Mouse (Mus musculus) hindbrain, embryonic 16.5 days (tissue): ENCODE data around the gene Atrn. TPM values are rescaled to one million over a fixed set of nuclear protein-coding genes. Genes with fewer than 3 reads are reported as not detected.

ENCODE experiments used
- ATAC-seq: fragments of 200-750 bp; cut with Nextera tagmentation; 2 replicates; pipeline ENCODE4 v1.8.0; 2017; ENCODE audit warnings: moderate TSS enrichment, moderate library complexity
- H3K27ac ChIP-seq: fragments of 300-500 bp; sonication (generic); 2 replicates; pipeline ENCODE4 v1.5.1; 2014; ENCODE audit warnings: low read depth, mild to moderate bottlenecking, control low read depth, low read length, moderate library complexity
- H3K27me3 ChIP-seq: fragments of 300-500 bp; sonication (generic); replicated peaks from 2 replicates; pipeline ENCODE4 v1.6.1; 2014; ENCODE audit warnings: low read length; ENCODE audit not compliant: control insufficient read depth, insufficient read depth
- H3K36me3 ChIP-seq: fragments of 300-500 bp; sonication (generic); 2 replicates; pipeline ENCODE4 v1.6.1; 2014; ENCODE audit warnings: mild to moderate bottlenecking, low read length, moderate library complexity, mixed read lengths; ENCODE audit not compliant: control insufficient read depth, insufficient read depth
- H3K4me1 ChIP-seq: fragments of 300-500 bp; sonication (generic); 2 replicates; pipeline ENCODE4 v1.6.1; 2014; ENCODE audit warnings: low read depth, low read length; ENCODE audit not compliant: control insufficient read depth, insufficient read depth
- H3K4me2 ChIP-seq: fragments of 300-500 bp; sonication (generic); 2 replicates; pipeline ENCODE4 v1.6.1; 2014; ENCODE audit warnings: mild to moderate bottlenecking, low read length, control low read depth, moderate library complexity
- H3K4me3 ChIP-seq: fragments of 300-500 bp; sonication (generic); 2 replicates; pipeline ENCODE4 v1.5.1; 2014; ENCODE audit warnings: mild to moderate bottlenecking, low read length, control low read depth, moderate library complexity
- H3K9ac ChIP-seq: fragments of 300-500 bp; sonication (generic); 2 replicates; pipeline ENCODE4 v1.6.1; 2014; ENCODE audit warnings: low read depth, mild to moderate bottlenecking, control low read depth, low read length, moderate library complexity
- H3K9me3 ChIP-seq: fragments of 300-500 bp; sonication (generic); 2 replicates; pipeline ENCODE4 v1.6.1; 2014; ENCODE audit warnings: mild to moderate bottlenecking, low read length, moderate library complexity; ENCODE audit not compliant: control insufficient read depth
- WGBS: fragments of 180-500 bp; shearing (Covaris S2); extraction: QIAGEN DNeasy Blood & Tissue Kit; methylation state at CpG from one replicate; pipeline ENCODE4 v1.1.7; 2014; 5-methylcytosine and 5-hydroxymethylcytosine counted together
- polyA plus RNA-seq: library from polyadenylated mRNA; unstranded; fragments of >200 nt; fragmentation: Nextera tagmentation; extraction: Ambion mirVana; gene quantifications from 2 replicates; pipeline ENCODE4 v1.2.1, GENCODE M21; 2015

The Atrn gene
- polyA plus RNA-seq: 12.0 and 13.1 TPM in 2 replicates

GRCm38 (mm10) chr2:130905751-130906583, at the start of gene Atrn, which contains the start of gene 4930402H24Rik:
Gene Atrn, plus strand, starts transcription at chr2:130906495.
Gene 4930402H24Rik, minus strand, starts transcription at chr2:130906406.
- H3K27me3 ChIP-seq: no peaks in the 10 kb centered on the region
- H3K36me3 ChIP-seq: no peaks in the 10 kb centered on the region
- H3K9ac ChIP-seq: peak within 1 kb of the TSS; percentile 95
- ATAC-seq: peak; percentile 98
- peak within 1 kb of the TSS; percentile 88 for H3K4me2 ChIP-seq
- peaks cover 17% of the 10 kb centered on the region for H3K4me1 ChIP-seq
- WGBS: 3% methylated on average over 37 of the region's 50 CpGs
- H3K9me3 ChIP-seq: no peaks in the 10 kb centered on the region
- peak within 1 kb of the TSS; percentile 100 for H3K4me3 ChIP-seq
- peak within 1 kb of the TSS; percentile 90 for H3K27ac ChIP-seq

- no peaks in the 10 kb centered on the region for H3K27me3 ChIP-seq
- WGBS: 90% methylated on average over 3 of the region's 3 CpGs
- no peaks in the 10 kb centered on the region for H3K36me3 ChIP-seq
- no peak overlapping the region for H3K4me3 ChIP-seq
- H3K27ac ChIP-seq: no peak overlapping the region
- no peak overlapping the region for H3K4me2 ChIP-seq
- H3K9ac ChIP-seq: no peak overlapping the region
- ATAC-seq: no peak
- no peaks in the 10 kb centered on the region for H3K9me3 ChIP-seq
- no peaks in the 10 kb centered on the region for H3K4me1 ChIP-seq
These were observed 44.2 kb upstream of the Atrn start for GRCm38 (mm10) chr2:130862091-130862490.

- WGBS: 88% methylated on average over 5 of the region's 5 CpGs
- H3K4me2 ChIP-seq: no peak overlapping the region
- H3K27me3 ChIP-seq: no peaks in the 10 kb centered on the region
- no peaks in the 10 kb centered on the region for H3K9me3 ChIP-seq
- H3K9ac ChIP-seq: no peak overlapping the region
- H3K4me1 ChIP-seq: no peaks in the 10 kb centered on the region
- H3K27ac ChIP-seq: no peak overlapping the region
- no peak for ATAC-seq
- no peak overlapping the region for H3K4me3 ChIP-seq
- no peaks in the 10 kb centered on the region for H3K36me3 ChIP-seq
These were observed 35.4 kb upstream of the Atrn start for GRCm38 (mm10) chr2:130870916-130871315.

GRCm38 (mm10) chr2:130877376-130877775, 28.9 kb upstream of the Atrn start:
- no peaks in the 10 kb centered on the region for H3K27me3 ChIP-seq
- H3K4me1 ChIP-seq: no peaks in the 10 kb centered on the region
- H3K9ac ChIP-seq: no peak overlapping the region
- no peak for ATAC-seq
- no peaks in the 10 kb centered on the region for H3K9me3 ChIP-seq
- no peaks in the 10 kb centered on the region for H3K36me3 ChIP-seq
- no peak overlapping the region for H3K4me2 ChIP-seq
- no peak overlapping the region for H3K27ac ChIP-seq
- WGBS: 39% methylated on average over 3 of the region's 3 CpGs
- H3K4me3 ChIP-seq: no peak overlapping the region

- no peak overlapping the region for H3K4me3 ChIP-seq
- H3K27me3 ChIP-seq: no peaks in the 10 kb centered on the region
- H3K9ac ChIP-seq: no peak overlapping the region
- no peaks in the 10 kb centered on the region for H3K9me3 ChIP-seq
- no peak overlapping the region for H3K27ac ChIP-seq
- ATAC-seq: no peak
- no peak overlapping the region for H3K4me2 ChIP-seq
- H3K4me1 ChIP-seq: no peaks in the 10 kb centered on the region
- peaks cover 5% of the 10 kb centered on the region; the same call in 1 of the 2 replicates for H3K36me3 ChIP-seq
These were observed 19.3 kb upstream of the Atrn start for GRCm38 (mm10) chr2:130886983-130887382.

- Histone ChIP-seq H3K9me3 (no peaks in the 10 kb centered on the region), H3K4me3 (no peak overlapping the region), H3K4me2 (no peak overlapping the region), H3K36me3 (peaks cover 5% of the 10 kb centered on the region; the same call in 1 of the 2 replicates), H3K9ac (no peak overlapping the region), H3K27ac (no peak overlapping the region), H3K27me3 (no peaks in the 10 kb centered on the region), H3K4me1 (no peaks in the 10 kb centered on the region)
- WGBS: 87% methylated on average over 1 of the region's 1 CpGs
- no peak for ATAC-seq
These were observed 18.8 kb upstream of the Atrn start for GRCm38 (mm10) chr2:130887456-130887855.

- no peak overlapping the region for H3K4me3 ChIP-seq
- no peak overlapping the region for H3K4me2 ChIP-seq
- H3K27ac ChIP-seq: no peak overlapping the region
- 78% methylated on average over 2 of the region's 2 CpGs for WGBS
- no peaks in the 10 kb centered on the region for H3K9me3 ChIP-seq
- no peak overlapping the region for H3K9ac ChIP-seq
- no peaks in the 10 kb centered on the region for H3K27me3 ChIP-seq
- H3K4me1 ChIP-seq: no peaks in the 10 kb centered on the region
- ATAC-seq: no peak
- no peaks in the 10 kb centered on the region for H3K36me3 ChIP-seq
These were observed 9.4 kb upstream of the Atrn start for GRCm38 (mm10) chr2:130896944-130897343.

- H3K27me3 ChIP-seq: no peaks in the 10 kb centered on the region
- no peak overlapping the region for H3K27ac ChIP-seq
- no peak overlapping the region for H3K4me2 ChIP-seq
- H3K9ac ChIP-seq: no peak overlapping the region
- ATAC-seq: no peak
- H3K9me3 ChIP-seq: no peaks in the 10 kb centered on the region
- H3K36me3 ChIP-seq: no peaks in the 10 kb centered on the region
- WGBS: 79% methylated on average over 2 of the region's 2 CpGs
- no peak overlapping the region for H3K4me3 ChIP-seq
- no peaks in the 10 kb centered on the region for H3K4me1 ChIP-seq
These were observed 8.4 kb upstream of the Atrn start for GRCm38 (mm10) chr2:130897856-130898255.

GRCm38 (mm10) chr2:130898783-130899182, 7.5 kb upstream of the Atrn start:
- Histone ChIP-seq H3K9me3 (no peaks in the 10 kb centered on the region), H3K9ac (no peak overlapping the region), H3K27ac (no peak overlapping the region), H3K4me1 (no peaks in the 10 kb centered on the region), H3K4me2 (no peak overlapping the region), H3K4me3 (no peak overlapping the region), H3K27me3 (no peaks in the 10 kb centered on the region), H3K36me3 (no peaks in the 10 kb centered on the region)
- WGBS: 79% methylated on average over 2 of the region's 2 CpGs
- ATAC-seq: no peak
